Mouse (Mus musculus) thymus, postnatal 14 days (tissue): ENCODE data around the gene Cacna2d2.

ENCODE experiments used
- DNase-seq: peaks from one replicate; pipeline ENCODE4 v3.0.0; 2021

The Cacna2d2 gene

DNA sequence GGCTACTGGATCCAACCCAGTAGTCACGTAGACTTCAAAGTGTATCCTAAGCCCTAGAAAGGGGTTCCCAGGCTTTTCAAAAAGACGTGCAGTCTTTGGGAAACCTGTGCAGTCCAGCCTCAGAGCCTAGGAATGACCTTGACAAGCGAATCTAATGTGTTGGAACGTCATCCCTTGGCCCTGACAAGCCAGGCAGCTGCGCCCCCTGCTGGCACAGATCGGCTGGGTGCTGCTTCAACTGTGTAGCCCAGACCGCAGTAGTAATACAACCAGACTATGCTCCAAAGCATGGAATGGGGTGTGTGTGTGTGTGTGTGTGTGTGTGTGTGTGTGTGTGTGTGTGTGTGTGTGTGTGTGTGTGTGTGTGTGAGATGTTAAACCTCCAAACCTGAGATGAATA, 64.1 kb downstream of the Cacna2d2 start:
- peak; percentile 72 for DNase-seq

DNA sequence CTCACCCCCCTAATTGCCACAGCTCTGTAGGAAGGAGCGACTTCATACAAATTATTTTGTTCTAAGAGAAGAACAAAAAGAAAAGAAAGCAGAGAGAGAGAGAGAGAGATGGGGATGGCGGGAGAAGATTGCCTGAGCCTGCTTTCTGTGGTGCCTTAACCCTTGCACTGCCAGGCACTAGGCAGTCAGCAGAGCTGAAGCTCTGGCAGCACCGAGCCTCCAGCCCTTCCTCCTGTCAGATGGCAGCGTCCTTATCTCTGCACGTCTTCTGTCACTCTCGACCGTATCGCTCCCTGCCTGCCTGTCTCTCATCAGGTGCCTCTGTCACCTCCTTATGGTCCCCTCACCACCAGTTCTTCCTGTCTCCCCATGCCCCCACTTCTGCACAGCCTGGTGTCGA, 64.7 kb downstream of the Cacna2d2 start:
- no peak for DNase-seq

DNA sequence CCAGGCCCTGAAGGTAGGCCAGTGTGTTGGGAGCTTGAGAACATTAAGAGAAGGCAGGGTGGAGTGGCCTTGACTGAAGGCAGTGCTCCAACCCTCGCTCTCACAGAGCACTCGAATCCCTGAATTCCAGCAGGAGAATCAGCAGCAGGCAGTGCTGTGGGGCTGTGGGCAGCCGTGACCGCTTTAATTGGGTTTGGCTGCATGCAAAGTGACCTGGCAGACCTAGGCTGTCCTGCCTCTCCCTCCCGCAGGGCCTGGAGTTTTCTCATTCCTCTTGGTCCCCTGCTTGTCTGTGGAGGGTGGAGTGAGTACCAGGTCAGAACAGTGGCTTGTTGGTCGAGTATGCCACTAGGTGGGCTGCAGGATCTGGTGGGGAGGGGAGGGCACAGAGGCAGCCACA, 66.2 kb downstream of the Cacna2d2 start:
- DNase-seq: no peak

DNA sequence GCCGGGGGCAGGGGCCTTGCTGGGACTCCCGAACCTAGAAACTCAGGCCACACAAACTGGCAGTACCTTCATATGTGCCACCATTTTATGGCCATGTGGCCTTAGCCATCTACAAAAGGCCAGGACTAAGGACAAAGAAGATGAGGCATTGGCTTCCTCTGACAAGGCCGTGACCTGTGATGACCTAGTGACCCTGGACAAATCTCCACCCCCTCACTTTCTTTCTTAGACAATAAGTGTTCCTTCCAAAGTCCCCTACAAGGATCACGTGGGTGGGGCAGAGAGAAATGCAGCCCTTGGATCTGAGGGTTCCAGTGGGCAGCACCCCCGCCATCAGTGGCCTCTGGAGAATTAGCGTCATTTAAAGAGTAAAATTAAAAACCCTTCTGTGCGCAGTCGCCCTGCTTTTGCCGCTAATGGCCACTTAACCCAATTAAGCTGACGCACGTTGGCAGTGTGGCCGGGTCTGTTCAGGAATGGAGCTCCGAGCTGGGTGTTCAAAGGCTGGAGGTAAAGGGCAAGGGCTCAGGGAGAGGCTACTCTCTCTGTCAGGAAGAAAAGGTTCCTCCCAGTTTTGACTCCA, 69.9 kb downstream of the Cacna2d2 start:
- no peak for DNase-seq

DNA sequence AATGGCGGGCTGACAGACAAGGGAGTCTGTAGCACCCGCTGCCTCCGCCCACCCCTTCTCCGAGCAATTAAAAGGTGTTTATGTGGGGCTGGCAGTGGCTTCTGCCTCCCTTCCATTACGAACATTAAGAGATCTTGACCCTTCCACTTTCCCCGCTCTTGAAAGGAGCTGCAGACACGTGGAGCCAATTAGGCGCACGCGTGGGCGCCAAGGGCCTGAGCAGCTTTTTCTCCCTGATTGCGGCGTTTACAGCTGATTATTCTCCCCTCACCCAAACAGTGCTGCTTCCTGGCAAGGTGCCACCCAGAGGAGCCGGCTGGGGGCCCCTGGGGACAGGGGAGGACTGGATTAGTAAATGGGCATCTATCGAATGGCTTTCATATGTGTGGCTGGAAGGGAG, 71.0 kb downstream of the Cacna2d2 start:
- no peak for DNase-seq

DNA sequence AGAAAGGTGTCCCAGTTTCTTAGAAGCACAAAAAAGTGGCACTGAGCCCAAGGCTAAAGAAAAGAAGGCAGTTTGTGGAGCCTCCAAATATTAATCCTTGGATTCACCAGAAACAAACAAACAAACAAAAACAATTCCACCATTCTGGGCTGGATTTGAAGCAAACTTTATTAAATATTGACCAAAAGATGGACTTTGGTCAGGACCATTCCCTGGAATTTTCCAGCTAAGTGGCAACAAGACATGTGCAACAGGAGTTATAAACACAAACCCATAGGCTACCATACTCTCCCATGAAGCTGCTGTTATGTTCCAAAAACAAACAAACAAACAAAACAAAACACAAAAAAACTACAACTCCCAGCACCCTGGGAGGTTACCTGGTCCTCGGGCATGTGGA, 74.6 kb downstream of the Cacna2d2 start:
- no peak for DNase-seq

DNA sequence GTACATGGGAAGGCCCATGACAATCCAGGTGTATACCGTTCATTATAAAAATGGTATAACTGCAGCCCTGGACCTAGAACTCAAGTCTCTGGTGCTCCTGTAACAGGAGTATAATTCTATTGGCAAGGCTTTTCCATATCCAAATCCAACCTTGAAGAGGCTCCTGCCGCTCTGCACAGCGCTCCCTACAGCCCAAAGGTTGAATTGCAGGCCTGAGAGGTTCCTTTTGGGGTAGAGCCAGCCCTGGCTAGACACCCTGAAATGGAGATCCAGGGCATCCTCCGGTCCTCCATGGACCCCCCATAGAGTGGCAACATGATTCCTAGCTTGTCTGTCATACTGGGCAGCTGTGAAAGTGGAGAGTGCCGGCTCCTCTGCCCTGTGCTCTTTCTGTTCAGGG, 79.6 kb downstream of the Cacna2d2 start:
- no peak for DNase-seq

DNA sequence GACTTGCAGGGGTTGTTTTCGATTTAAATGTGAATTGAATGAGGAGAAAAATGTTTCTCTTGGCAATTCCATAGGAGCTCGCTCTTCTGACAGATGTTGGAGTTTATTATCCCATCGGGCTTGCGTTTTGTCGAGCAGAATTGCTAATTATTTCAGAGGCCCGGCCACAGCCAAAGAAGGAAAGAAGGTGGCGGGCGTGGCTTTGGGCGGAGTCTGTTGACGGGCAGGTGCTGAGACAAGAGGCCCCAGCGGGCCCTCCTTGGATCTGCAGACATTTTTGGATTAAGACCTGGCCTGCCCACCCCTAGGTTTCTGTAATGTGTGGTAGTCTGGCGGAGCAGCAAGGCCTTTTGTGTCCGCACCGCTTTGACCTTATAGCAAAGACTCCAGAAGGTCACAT, 80.2 kb downstream of the Cacna2d2 start:
- DNase-seq: no peak

DNA sequence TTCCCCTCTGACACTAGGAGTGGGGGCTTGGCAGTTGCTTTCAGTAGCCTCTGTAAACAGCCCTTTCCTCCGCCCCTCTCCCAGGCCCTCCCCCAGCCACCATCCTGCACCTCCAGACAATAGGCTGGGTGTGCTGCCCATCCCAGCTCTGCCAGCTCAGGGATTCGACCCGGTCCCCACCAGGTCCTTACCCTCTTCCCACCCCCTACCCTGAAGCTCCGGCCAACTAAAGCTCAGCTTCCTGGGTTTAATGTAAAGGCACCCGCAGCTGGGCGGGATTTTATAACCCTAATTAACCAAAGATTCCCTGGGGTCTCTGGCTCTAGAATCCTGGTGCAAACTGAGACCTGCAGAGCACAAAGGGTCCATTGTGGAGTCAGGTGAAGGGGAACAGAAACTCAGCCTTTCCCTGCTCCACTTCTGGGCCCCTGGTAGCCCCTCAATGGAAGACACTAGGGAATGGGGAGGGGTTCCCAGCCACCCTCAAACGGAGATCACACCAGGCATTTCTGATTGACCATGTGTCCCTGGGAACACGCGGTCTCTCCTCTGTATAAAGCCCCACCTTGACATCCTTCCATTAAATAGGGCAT, 81.2 kb downstream of the Cacna2d2 start:
- no peak for DNase-seq

DNA sequence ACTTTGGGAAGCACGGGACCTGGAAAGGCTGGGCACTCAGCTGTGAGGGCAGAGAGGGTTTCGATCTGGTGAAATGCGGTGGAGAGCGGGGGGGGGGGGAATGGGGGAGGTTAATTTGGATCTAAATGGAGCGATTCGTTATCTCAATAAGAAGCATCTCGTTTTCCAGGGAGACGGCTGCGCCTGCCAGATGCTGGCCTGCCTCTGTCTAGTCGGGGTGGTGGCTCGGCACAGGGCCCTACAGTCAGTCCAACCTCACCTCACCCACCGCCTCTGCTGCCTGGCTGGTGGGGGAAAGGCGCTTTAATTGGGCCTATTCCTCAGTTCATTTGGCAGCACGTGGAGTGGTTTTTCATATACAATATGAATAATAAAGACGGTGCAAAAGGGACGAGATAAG, 81.9 kb downstream of the Cacna2d2 start:
- no peak for DNase-seq

DNA sequence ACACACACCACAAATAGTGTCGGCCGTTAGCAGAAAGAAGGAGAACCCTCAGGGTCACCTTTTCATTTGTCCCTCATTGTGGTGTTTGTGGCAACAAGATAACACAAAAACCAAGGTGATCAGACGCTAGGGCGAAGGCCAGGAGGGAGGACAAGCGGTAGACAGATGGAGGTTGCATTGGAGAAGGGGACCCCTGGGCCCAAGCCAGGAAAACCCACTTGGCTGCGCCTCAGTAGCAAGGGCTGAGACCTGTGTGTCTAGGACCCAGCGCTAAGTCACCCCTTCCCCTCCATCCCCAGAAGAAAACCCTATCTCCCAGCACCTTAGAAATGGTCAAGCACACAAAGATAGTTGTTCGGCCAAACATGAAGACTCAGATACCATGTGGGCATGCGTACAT, 82.6 kb downstream of the Cacna2d2 start:
- no peak for DNase-seq

DNA sequence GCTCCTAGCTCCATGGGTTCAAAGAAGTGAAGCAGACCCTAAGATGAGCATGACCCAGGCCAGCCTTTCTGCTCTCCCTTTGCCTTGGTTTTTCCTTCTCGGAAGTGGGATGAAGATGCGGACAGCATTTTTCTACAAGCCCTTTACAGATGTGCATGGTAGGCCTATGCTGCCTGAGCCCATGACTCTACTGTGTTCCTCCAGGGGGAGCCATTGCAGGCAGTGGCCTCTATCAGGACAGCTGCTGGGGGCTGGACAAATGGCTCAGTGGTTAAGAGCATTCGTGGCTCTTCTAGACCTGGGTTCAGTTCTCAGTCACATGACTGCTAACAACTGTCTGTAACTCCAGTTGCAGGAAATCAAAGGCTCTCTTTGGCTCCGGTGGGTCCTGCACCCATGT, 83.4 kb downstream of the Cacna2d2 start:
- DNase-seq: peak; percentile 9

DNA sequence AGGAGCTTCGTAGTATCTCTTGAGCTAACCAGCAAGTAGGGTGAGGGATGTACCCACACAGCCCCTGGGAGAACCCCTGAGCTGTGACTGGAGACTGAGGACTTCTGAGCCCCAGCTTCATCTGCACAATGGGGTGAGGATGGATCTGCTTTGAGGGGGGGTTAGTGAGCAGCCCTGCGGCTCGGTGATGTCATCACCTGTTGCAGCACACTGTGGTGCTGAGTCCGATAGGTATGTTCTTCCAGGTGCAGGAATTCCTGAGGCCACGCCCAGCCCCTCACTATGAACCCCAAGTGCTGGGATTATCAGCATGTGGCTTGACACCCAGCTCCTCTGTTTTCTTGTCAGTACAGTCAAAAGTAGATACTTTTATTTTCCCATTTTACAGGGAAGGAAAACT, 84.3 kb downstream of the Cacna2d2 start:
- no peak for DNase-seq

DNA sequence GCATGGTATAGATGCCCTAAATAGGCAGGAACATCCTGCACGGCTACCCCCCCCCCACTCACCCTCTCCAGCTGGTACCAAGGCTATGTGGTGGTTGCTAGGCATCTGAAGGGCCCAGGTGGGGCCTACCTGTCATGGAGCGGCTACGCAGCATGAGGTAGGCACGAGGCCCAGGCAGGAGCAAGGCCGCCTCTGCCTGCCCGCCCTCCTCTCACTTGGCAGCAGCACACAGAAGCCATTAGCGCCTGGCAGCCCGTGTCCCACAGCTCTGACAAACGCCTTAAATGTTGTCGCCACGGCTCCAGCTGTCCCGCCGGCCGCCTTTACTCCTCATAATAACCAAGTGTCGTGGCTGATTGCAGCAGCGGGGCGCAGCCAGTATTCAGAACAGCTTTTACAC, 84.9 kb downstream of the Cacna2d2 start:
- no peak for DNase-seq

DNA sequence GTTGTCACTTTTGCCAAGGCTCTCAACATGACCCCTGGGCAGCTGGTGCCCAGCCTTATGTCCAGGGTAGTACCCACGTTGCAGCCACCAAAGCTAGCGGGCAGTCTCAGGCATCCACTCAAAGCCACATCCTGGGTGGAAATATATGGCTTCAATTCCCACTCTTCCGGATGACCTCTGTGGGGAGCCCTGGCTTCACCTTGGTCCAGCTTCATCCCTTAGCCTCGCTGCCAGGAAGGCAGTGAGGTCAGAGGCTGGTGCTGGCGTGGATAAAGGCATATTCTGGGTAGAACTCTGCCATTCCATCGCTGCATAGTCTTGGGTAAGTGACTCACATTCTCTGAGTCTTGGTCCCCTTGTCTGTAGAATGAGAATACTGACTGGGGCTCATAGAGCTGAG, 85.4 kb downstream of the Cacna2d2 start:
- no peak for DNase-seq

DNA sequence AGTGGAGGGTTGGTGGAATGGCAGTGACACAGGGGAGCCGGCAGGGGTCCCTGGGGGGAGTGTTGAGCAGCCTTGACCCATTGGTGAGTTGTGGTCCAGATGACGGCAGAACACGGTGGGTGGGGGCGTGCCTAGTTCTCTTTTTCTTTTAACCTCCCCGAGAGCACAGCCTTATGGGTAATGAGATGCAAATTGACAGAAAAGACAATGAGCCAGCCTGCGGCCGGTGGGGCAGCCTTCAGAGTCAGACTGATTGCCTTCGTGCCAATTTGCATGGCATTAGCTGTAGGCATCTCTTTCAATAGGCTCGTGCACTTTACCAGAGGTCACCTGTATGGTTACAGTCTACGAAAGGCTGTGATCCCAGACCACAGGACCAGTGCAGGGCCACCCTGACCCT, 86.7 kb downstream of the Cacna2d2 start:
- no peak for DNase-seq

DNA sequence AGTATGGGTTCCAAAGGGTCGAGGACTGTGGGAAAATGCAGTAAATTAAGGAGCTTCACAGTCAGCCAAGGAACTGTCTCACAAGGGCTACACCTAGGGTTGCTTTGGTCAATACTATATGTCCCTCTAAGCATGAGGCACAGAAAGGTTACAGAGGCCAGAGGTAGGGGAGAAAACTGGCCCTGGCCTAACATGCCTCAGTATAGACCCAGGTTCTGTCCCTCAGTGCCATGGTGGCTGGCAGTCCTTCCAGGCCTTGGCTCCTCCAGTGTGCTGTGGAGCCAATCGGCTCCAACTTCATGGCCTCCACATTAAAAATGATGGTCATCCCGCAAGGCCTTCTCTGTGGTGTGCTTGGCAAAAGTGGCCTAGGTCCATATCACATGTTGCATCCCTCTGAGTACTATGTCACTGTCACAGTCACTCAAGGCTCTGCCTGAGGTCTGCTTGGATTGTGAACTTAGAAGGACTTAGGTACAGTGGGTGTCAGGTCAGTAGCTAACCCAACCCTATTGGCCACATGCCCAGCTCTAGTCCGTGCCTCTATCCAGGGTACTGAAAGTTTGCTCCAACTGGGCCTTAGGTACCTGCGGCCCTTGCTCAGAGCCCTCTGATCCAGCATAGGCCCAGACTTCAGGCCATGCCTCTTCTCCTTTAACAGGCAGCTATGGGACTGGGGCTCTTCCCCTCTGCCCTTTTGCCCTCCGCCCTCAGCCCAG, 87.3 kb downstream of the Cacna2d2 start:
- no peak for DNase-seq

DNA sequence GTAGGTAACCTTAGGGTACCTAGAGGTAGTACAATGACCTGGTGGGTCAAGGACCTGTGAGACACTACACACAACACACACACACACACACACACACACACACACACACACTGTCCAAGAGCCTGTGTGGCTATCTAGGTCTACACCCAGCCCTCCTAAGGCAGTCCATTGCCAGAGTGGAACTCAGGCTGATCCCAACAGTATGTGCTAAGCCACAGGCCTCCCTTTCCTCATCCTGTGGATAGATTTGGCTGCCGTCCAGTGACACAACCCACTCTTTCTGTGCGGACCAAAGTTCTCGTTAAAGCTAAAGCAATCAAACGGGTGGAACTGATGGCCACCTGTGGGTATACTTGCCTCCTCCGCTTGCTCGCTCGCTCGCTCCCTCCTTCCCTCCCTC, 90.7 kb downstream of the Cacna2d2 start:
- DNase-seq: no peak

DNA sequence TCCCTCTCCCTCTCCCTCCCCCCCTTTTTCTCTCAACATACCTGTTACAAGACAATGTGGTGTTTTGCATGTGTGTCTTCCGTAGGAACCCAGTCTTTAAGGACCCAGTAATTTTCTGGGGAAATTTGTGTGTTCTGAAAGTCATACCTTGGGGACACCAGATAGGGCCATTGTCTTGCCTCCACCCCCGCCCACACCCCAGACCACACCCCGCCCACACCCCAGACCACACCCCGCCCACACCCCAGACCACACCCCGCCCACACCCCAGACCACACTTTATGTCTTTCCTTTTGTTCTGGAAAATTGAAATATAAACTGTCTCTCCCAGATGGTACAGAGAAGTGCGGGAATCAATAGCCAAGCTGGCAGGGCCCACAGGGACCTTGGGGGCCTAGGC, 91.2 kb downstream of the Cacna2d2 start:
- DNase-seq: no peak

DNA sequence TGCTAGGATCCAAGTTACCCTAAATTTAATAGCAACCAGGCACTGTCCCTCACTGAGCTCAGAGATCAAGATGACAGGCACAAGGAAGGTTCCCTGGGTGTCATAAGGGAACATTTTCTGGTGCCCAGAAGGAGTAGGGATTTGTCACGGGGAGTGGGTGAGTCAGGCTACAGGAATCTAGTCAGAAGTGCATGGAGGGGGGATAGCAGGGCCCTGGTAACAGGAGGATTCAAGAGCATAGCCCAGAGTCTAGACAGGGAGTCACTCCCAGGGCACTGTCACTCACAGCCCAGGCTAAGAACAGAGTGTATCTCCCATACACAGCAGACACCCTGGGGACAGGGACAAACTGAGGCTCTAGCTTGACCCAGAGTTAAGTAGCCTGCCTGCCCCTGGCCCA, 94.1 kb downstream of the Cacna2d2 start:
- DNase-seq: no peak

DNA sequence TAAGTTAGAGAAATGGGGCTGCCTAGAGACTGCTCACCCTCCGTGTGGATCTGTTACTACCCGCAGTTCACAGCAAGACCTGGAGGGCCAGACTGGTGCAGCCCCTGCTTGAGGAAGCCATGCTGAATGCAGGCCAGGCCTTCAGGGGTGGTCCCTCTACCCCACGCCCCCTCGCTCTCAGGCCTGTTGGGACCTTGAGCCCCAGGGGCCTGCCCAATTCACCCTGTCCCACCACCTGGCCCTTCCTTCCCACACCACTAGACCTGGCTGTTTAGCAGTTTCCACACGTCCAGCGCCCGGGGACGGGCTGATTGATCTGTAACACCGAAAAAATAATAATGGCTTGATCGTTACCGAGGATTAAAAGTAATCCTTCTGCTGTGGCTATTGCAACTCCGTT, 94.8 kb downstream of the Cacna2d2 start:
- DNase-seq: no peak

DNA sequence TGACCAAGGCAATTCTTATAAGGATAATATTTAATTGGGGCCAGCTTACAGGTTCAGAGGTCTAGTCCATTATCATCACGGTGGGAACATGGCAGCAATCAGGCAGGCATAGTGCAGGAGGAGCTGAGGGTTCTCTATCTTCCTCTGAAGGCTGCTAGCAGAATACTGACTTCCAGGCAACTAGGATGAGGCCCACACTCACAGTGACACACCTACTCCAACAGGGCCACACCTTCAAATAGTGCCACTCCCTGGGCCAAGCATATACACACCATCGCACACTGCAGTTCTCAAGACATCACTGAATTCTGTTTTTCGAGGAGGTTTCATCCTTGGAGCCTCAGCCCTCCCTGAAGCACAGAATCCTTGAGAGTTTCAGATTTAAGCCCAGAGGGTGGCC, 96.9 kb downstream of the Cacna2d2 start:
- no peak for DNase-seq

DNA sequence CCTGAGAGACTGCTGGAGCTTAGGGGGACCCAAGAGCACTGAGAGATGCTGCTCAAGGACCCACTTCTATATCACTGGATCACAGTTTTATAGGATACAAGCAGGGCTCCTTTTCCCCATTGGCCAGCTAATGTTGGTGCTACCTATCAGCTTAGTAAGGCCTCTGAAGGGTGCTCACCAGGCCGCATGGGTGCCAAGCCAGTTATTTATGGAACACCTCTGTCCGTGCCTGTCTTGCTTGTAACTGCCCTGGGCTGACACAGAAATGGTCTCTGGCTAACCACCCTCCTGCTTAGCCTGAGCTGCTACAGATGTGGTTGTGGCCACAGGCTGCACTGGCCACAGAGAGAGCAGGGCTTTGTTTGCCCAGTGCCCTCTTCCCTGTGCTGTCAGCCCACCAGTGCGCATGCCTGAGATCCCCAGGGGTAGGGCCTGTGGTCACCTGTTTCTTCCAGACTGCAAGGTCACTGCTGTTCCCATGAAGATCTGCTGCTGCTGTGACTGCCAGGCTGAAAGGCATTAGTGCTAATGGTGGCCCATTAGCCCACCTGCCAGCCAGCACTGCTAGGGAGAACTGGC, 101.4 kb downstream of the Cacna2d2 start:
- DNase-seq: no peak

DNA sequence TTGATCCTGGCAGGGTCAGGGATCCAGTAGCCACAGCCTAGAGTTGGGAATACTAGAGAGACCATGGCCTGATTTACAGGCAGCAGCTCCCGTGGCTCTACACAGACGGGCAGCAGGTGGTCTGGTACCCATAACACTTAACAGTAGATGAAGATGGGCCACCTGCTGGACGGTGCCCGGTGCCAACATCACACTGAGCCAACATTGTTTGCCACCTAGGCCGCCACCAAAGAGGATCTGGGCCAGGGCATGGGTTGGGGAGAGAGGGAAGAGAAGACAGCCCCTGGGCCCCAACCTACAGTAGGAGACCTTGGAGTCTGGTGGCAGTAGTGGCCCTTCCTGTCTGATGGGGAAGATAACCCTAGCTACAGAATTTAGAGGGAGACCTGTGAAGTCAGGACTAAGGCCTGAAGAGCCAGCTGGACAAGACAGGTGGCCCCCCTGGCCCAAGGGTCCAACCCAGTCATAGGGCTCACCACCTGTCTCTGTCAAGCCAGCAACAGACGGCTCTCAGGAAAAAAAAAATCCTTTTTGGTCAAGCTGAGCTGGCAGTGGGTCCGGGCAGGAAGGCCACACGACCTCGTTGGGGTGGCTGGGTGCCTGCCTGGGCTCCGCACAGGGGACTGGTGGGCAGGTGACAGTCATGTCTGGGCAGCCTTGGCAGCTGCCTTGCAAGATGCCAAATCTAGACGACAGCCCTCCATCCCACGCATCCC, 102.9 kb downstream of the Cacna2d2 start:
- DNase-seq: no peak
